Mouse (Mus musculus) cerebellum, adult 8-10 months (tissue): ENCODE results near the gene Togaram2.
"Not testable (repeated sequence)": the region's sequence is repeated elsewhere in the genome, so short reads cannot be mapped to it uniquely, and the experiment has no call there.

Experiments used
- DNase-seq: peaks from one replicate; pipeline ENCODE4 v3.0.0; 2022

Togaram2 gene

DNA sequence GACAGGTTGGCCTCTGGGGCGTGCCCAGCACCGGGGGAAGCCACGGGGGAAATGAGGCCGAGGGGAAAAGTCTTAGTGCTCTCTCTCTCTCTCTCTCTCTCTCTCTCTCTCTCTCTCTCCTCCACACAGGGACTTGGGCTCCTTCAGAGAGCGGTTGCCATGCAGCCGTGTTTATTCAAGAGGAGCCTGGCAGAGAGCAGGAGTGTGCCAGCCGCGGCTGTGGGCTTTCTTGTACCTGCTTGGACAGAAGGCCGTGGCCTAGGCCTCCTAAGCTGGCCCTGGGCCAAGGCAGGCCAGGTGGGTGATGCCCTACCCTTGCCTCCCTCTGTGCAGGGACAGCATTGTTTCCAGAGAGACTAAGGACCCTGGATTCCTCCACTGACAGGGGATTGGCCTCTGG is at the start of gene Togaram2:
Gene Togaram2 (plus strand): TSS at position 170 of the 400 bp plus-strand sequence.
- no peak for DNase-seq

DNA sequence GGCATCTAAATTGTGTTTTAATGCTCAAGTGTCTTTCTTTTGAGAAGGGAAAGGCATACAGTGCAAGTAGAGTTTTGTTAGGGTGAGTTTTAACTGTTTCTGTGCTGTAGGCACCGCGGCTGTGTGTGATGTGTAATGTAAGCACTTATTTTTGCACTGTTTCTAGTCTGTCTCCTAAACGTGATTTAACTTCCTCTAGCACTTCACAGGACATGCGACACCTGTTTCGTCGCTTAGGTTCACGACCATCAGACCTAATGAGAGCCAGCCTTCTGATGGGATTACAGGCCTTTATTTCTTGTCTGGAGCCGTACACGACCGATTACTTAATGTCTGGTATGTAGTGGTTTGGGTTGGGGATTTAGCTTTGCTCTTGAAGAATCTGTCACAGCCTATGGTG is 41.3 kb upstream of the Togaram2 start:
- DNase-seq: no peak

DNA sequence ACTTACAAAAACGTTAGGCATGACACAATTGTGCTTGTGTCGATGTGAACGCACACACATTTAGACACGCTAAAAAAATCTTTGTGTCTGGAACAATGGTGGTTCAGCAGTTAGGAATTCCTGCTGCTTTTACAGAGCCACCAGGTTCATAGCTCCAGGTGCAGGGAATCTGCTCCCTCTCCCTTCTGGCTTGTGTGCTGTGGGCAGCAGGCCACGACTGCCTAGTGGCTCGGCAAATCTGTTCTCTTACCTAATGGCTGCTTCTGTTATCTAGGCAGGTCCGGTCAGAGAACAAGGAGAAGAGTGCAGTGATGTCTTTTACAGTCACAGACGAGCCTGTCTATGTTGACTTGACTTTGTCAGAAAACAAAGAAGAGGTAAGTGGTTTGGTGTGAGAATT is 39.7 kb upstream of the Togaram2 start:
- DNase-seq: peak; percentile 37

DNA sequence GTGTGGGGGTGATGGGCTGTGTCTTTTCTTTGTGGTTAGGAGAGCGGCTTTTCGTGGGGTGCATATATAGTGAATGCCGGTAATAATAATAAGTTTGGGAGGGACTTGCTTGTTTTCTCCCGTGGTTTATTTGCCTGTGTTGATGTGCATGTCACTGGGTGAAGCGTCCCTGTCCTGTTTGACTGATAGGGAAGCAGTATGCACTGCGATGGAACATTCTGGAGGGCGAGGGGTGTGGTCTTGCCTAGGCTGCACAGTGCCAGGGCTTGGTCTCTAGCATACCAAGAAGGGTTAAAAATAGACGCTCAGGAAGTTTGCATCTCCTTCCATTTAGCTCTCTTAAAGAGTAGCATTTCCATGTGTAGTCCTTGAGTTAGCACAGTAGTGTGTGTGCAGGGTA is 36.3 kb upstream of the Togaram2 start:
- no peak for DNase-seq

DNA sequence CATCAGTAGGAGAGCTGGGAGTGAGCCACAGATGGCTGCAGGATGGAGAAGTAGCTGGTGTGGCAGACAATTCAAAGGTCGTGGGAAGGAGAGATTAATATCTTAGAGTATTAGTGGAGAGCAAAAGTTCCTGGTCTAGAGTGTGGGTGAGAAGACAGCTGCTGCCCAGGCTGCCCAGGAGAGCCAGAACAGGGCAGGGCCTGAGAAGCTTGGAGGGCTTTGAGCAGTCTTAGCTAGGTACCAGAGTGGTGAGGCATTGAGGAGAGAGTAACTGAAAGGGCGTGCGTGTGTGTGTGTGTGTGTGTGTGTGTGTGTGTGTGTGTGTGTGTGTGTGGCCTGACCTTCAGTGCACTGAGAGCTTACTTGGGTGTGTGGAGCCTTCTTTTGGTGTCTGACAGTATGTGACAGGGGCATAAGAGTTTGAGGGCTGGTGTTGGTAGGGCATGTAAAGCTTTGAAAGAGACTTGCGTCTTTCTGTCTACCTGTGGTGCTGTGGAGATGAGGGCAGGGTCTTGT is 35.3 kb upstream of the Togaram2 start:
- no peak for DNase-seq

DNA sequence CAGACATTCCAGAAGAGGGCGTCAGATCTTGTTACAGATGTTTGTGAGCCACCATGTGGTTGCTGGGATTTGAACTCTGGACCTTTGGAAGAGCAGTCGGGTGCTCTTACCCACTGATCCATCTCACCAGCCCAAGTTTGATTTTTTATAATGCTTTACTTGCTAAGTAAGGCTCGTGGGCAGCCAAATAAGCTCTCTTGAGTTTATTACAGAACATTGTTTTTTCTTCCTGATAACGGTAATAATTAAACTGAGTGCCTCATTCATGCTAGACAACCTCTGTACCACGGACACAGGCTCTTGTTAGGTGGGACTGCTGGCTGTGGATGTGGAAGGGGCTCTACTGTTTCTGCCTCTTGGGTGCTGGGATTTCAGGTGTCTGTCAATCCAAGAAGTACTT is 34.0 kb upstream of the Togaram2 start:
- not testable (repeated sequence) for DNase-seq

DNA sequence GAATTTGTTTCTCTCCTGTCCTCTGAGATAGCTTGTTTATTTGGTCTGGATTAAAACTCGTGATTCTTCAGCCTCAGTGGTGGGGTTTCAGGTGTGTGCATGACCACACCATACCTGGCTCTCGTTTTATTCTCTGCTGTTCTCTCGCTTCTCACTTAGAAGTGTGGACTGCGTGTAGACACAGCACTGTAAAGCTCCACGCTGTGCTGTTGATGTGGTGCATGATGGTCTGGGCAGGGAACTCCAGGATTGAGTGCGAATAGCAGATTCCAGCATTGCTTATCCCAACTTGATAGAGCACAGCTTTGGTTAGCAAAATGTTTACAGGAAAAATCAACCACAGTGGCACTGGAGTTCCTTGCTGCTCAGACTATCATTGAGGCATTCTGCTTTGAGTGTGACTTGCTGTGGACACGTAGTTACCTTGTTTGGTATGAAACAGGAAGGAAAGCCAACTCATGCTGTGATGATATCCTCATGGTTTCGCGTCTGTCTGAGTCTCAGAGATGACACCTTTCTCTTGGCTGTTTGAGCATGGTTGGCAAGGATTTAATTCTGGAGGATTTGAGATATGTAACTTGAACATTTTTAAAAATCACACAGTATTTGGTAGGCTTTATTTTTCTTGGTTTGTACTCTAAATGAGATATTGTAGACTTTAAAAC is 32.5 kb upstream of the Togaram2 start:
- peak; percentile 23 for DNase-seq

DNA sequence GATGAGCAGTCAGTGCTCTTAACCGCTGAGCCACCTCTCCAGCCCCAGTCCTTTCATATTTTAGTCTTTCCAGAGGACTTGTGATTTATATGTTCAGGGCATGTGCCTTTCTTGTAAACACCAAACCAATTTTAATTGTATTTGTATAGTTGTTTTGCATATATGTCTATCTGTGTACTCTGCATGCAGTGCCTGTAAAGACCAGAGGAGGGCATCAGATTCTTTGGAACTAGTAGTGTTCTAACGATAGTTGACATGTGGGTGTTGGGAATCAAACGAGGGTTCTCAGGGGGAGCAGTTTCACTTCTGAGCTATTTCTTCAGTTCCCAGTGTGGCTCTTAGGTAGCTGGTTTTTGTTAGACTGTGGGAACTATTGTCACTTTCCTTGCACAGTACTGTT is 30.9 kb upstream of the Togaram2 start:
- no peak for DNase-seq

DNA sequence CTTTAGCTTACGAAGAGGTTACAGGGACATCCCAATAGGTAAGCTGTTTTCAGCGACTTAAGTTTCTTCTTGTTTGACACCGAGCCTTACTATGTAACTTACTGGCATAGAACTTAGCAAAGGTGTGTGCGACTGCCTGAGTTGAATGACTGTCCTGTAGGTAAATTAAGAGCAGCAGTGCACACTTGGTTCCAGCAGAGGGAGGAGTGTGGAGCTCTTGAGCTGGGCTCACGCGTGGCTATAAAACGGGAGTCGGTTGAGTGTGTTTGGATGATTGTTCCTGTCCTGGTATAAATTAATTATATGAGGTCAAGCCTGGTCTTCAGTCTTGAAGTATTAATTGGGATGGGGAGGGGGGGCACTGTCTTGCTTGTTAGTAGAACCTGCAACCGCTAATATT is 23.1 kb upstream of the Togaram2 start:
- no peak for DNase-seq

DNA sequence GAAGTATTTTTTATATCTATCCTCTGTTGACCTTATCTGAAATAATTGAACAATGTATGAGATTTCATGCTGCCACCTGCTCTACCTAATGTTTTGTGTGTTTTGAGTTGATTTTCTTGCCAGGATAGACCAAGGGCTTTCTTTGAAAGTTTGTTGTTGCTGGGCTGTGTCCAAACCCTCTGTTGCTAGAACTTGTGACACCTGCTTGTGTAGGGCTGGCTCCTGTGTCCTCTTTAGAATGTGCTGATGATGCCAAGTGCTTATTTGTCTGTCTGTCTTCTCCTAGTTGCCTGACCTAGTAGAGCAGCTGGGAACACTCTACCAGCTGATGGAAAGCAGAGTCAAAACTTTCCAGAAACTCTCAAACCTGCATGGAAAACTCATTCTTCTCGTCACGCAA is 20.6 kb upstream of the Togaram2 start:
- DNase-seq: no peak

DNA sequence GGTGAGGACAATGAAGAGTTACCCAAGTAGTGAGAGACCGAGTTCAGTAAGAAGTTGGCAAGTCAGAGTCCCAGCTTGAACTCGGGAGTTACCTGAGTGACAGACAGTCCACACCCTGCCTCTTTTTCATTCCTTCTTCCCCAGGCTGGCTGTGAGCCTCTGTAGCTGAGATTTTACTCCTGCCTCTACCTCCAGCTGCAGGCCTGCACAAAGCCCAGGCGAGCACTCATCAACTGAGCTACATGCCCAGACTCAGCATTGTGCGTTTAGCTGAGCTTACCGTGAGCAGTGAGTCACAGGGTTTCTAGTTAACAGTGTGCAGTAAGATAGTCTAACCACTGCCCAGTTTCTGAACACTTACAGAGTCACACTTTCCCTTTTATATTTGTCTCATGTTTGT is 20.1 kb upstream of the Togaram2 start:
- no peak for DNase-seq

DNA sequence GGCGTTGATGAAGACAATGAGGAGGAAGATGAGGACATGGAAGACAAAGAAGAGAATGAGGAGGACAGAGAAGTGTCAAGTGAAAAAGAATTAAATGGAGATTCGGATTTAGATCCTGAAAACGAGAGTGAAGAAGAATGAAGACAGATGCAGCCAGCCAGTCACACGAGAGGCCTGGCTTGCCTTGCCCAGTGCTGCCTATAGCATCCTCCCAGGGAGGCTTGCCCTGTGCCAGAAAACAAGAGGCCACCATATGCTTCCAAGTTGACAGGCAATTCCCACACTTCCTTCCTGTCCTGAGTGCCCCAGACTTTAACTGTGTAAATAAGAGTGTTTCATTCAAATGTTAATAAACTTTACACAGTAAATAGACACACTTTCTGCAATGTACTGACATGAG is 15.5 kb upstream of the Togaram2 start:
- peak; percentile 39 for DNase-seq

DNA sequence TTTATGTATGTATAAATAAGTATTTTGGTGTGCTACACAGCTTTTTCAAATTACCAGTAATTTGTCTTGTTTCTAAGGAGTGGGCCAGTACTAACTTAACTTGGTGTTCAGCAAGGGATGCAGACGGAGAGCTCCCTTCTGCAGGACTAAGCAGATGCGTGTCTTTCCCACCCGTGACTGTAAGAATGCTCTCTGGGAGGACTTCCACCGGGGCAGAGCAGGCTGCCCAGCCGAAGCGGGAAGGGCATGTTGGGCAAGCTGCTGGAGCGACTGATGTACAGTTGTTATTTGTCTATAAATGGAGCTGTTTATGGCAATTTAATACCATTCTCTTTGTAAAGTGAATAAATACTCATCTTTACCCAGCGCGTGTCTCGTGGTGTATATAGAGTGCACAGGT is 14.4 kb upstream of the Togaram2 start:
- no peak for DNase-seq

DNA sequence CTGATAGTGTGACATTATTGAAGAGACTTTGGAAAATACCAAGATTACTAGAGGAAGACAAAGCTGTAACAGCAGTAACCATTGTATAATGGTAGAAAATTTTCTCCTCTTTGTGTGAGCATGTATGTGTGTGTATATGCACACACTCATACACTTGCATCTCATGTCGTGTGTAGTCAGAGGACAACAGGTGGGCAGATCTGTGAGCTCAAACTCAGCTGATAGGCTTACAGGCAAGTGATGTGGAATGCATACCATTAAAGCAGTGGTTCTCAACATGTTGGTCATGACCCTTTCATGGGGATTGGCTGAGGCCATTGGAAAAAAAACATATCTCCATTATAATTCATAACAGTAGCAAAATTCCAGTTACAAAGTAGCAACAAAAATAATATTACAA is 12.7 kb upstream of the Togaram2 start:
- DNase-seq: no peak

DNA sequence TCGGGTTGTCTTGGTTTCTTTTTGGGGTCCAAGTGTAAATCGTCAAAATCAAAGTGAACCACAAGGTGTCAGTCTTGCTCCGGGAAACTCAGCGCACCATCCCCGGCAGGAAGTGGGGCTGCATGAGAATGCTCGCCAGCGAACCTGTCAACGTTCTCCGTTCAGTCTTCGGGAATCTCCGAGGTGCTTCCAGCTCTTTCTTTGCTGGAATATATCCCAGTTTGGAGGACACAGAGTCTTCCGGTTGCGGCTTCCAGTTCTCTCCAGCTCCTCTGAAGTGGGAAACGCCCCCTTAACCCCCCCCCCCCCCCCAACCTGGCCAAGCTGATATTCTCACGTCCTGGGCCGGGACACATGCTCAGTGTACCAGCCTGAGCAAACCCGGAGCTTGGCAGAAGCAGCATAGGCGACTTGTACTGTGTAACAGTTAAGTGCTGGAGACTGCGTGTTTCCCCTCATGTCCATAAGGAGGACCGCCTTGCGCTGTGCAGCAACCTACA is 10.3 kb upstream of the Togaram2 start:
- DNase-seq: peak; percentile 62

DNA sequence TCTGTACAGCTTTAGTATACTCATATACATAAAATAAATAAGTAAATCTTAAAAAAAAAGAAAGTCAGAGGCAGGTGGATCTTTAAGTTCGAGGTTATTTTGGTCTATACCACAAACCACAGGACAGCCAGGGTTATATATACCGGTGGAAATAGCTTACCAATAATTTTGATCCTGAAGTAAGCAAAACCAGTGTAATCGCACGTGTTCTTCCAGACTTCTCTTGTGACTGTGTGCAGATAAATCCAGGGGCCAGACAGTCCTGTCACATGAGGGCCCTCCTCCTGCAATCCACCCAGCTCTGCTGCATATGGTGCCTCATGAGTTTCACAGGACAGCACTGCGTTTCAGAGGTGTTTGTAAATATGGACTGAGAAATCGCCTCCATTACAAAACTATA is 9.6 kb upstream of the Togaram2 start:
- no peak for DNase-seq

DNA sequence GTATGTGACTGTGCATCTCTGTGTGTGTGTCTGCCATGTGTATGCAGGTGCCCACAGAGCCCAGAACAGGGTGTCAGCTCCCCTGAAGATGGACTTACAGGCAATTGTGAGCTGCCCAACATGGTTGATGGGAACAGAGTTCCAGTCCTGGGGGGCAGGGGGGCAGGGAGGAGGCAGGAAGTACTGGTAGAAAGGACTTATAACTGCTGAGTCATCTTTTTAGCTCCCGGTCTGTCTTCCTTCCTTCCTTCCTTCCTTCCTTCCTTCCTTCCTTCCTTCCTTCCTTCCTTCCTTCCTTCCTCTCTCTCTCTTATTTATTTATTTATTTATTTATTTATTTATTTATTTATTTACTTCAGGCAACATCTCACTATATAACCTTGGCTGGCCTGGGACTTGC is 8.9 kb upstream of the Togaram2 start:
- no peak for DNase-seq

DNA sequence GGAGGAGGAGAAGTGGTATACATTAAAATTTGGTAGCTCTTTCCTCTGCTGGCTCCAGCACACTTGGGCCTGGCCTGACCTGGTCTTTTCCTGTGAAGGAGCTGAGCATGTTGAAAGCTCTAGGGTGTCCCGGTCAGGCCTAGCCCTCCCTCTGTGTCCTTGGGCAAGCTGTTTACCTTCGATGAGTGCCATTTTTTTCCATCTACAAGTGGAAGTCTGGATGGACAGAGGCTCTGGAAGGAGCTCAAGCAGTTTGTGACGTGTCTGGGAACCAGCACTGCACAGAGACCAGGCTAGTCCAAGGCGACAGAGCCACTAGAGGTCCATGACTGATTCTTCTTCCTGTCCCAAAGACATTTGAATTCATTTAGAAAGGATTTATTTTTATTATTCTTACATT is 7.9 kb upstream of the Togaram2 start:
- no peak for DNase-seq

DNA sequence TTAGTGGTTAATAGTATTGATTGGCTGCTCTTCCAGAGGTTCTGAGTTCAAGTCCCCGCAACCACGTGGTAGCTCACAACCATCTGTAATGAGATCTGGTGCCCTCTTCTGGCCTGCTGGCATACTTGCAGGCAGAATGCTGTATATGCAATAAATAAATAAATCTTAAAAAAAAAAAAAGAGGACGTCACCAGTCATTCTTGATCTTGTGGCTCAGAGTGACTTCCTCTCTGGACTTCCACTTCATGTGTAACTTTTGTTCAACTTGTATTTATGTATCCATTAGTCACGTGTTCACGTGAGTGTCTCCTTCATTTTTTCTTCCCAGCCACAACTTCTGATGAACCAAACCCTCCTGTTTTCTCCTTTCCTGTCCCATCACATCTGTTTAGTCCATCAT is 3.5 kb upstream of the Togaram2 start:
- no peak for DNase-seq

DNA sequence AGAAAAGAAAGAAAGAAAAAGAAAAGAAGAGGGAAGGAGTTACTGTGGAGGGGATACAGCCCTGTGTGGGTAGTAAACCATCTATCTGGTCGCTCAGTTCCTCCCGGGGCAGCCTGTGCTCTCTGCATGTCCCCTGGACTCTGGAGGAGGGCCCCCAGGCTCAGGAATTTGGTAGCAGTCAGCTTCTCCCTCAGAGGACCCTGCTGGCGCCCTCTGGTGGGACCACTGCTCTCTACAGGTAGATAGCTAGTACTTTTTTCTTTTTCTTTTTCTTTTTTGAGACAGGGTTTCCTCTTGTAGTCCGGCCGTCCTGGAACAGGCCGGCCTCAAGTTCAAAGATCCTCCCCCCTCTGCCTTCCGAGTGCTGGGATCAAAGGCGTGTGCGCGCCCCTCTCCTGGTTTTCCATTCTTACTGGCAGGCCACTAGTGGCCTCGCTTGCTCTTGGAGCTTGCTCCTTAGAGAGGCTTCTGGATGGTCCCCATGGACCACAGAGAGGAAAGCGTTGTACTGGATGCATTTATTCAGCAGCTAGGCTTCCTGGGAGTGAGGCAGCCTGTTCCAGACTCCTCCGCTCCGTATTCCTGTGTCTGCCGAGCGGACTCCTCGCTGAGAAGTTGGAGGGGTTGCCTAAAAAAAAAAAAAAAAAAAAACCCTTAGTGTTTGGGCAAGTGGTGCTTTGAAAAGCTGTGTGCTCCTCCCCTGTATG is 1.1 kb upstream of the Togaram2 start:
- no peak for DNase-seq

DNA sequence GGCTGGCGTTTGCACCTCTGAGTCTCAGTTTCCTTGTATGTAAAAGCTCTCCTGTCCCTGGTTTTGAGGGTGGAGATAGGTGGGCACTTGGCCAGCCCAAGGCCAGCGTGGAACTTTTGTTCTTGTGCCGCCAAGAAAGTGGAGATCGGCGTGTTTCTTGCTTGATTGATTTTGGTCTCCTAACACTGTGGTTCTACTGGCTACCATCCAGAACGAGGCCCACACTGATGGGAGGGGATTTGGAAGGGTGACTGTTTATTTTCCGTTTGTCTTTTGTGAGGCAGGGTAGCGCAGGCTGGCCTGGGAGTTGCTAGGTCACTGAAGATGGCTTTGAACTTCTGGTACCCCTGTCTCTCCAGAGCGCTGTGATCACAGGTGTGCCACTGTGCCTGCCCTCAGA is 875 bp downstream of the Togaram2 start:
- no peak for DNase-seq

DNA sequence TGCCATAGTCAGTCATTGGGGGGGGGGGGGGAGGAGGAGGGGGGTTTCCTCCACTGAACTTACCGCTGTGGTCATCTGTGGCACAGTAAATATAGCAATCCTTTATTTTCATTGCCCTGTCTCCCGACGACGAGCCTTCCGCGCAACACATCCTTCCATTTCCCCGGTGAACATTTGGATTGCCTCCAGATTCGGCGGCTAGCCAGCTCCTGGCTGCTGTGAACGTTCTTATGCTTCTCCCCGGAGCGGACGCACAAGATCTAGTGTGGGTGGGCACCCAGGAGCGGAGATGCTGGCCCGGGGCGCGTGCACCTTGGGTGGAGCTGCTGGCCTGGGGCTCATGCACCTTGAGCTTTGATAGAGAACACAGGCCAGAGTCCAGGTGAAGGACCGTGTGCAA is 1.8 kb downstream of the Togaram2 start:
- no peak for DNase-seq

DNA sequence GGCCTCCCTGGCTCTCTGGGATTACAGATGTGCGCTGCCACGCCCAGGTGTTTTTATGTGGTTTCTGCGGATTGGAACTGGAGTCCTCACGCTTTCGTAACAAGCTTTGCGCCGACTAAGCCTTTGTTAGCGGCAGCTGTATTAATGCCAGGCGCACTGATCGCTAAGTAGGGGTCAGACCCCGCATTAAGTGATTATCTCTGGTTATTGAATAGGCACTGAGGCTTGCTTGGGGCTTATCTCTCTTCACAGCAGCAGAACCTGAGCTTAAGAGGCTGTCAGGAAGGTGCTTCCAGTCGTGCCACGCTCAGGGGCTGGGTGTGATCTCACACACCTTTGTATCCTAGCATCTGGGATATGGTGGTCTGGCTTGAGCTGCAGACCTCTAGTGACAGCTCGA is 8.6 kb downstream of the Togaram2 start:
- no peak for DNase-seq

DNA sequence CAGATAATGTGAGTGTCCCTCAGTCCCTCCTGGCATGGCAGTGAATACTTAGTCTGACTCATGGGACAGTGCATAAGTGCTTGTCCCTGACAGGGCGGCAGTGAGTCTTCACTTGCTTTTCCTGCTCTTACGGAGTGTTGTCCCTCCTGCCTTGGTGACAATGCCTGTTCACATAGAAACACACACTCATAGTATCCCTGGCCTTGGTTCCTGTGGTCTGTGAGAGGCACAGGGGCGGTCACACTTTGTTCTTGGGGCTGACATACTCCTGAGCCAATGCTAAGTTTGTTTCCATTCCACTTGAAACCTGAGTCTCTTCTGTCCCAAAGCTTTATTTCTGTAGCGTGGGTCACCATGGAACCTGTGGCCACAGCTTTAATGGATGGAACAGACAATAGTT is 9.3 kb downstream of the Togaram2 start:
- no peak for DNase-seq

DNA sequence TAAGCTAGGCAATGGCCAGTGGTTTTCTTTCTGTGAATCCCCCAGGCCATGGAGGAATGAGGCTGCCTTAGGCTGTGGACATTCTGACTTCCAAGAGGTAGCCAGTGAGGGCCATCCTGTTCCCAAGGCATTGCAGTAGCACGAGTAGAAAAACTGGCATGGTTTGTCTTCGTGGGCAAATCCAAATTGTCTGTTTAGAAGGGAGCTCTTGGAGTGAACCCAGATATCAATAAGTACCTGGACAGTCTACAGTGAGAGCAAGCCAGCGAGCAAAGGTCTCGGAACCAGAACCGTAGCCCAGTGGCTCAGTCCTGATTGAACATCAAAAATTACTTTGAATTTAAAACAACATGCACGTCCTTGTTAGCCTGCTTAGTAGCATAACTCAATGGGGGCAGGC is 10.2 kb downstream of the Togaram2 start:
- no peak for DNase-seq
